1 mouse cellular context compared by ENCODE assay signal in genomic region chr7:19696336-19696873, GRCm38 (mm10).
TF ChIP-seq lines count a peak whose summit lies in the region.

No protein-coding gene starts in this region.

TF ChIP-seq in ES-E14, 5 proteins besides CTCF, POLR2A, EP300 and RAD21:
- no peak for TF ChIP-seq HCFC1 (IDR thresholded peaks at IDR 0.05; ENCODE audit: borderline replicate concordance, insufficient read depth, low read length)
- no peak for TF ChIP-seq ZNF384 (IDR thresholded peaks at IDR 0.05; ENCODE audit: low read depth, low read length)
- TF ChIP-seq CHD2 (IDR thresholded peaks at IDR 0.05; ENCODE audit: low read depth, low read length) = no peak
- no peak for TF ChIP-seq MAFK (IDR thresholded peaks at IDR 0.05; ENCODE audit: insufficient read depth, low read depth, low read length)
- no peak for TF ChIP-seq ZC3H11A (IDR thresholded peaks at IDR 0.05; ENCODE audit: borderline replicate concordance, low read depth, low read length)
